In the genomic region with DNA sequence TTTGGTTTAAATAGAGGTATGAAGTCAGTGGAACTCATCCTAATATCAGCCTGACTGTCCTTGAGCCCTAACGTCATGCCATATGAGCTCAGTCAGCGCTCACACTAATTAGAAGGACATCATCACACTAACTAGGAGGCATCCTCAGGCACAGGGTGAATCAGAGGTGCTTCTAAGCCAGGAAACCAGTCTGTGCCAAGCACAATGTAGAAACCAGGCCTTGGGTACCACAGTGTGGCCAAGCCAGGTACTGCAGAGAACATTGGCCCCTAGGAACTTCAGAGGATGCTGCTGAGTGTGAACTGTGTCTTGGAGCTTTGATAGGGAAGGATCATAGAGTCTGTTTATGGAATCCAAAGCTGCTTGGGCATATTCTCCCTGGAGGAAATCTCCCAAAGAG, we compare ENCODE assay signal across 9 mouse cellular contexts. TPM values are rescaled to one million over a fixed set of nuclear protein-coding genes. Genes with fewer than 3 reads are reported as not detected.
DNase-seq lines count a peak whose midpoint lies in the region; ATAC-seq and TF ChIP-seq lines count a peak whose summit lies in the region.
"Had no signal": no experiment of that assay in that cellular context is flagged by ENCODE, and none has a peak within 500 bp of the region (broad histone marks: within the 10 kb centered on the region; RNA-seq: fewer than 3 reads in every experiment).

No protein-coding gene starts in this region.

- TF ChIP-seq CTCF in CH12.LX (conservative IDR thresholded peaks at IDR 0.05 in 1 of 2, IDR thresholded peaks at IDR 0.05 in 1 of 2; ENCODE audit: low read depth in 2 of 2, low read length in 2 of 2): peak; percentile 58 to 98; a peak in 3 of 4 replicates
- peak; percentile 98 for TF ChIP-seq CTCF in heart, postnatal 0 days (IDR thresholded peaks at IDR 0.05; ENCODE audit: low read depth)
- peak; percentile 97 for TF ChIP-seq CTCF in stomach, postnatal 0 days (IDR thresholded peaks at IDR 0.05; ENCODE audit: low read depth)

- no peak for TF ChIP-seq POLR2A in CH12.LX (IDR thresholded peaks at IDR 0.05; ENCODE audit: low read depth, low read length)

- peak; percentile 76 for DNase-seq in CH12.LX (ENCODE audit: extremely low read depth)
- DNase-seq in c-Kit-positive CD71-negative TER-119-negative erythroid progenitor cells, embryonic 14.5 days (ENCODE audit: low read depth): peak; percentile 53
- peak; percentile 75 for DNase-seq in heart, postnatal 0 days (ENCODE audit: low spot score)
- peak; percentile 67 to 78 for DNase-seq in kidney, postnatal 25 days
- peak; percentile 20 for DNase-seq in liver, embryonic 13.5 days
- peak; percentile 82 for DNase-seq in stomach, postnatal 0 days (ENCODE audit: low spot score)

- no peaks in the 10 kb centered on the region for H3K4me1 ChIP-seq in CH12.LX (ENCODE audit: control insufficient read depth in 1 of 2, insufficient read depth in 2 of 2)
- H3K4me1 ChIP-seq in forebrain, embryonic 13.5 days: no peaks in the 10 kb centered on the region
- no peaks in the 10 kb centered on the region for H3K4me1 ChIP-seq in heart, postnatal 0 days (ENCODE audit: control insufficient read depth, insufficient read depth)
- H3K4me1 ChIP-seq in liver, embryonic 13.5 days (replicated peaks): no peaks in the 10 kb centered on the region
- H3K4me1 ChIP-seq in neural tube, embryonic 12.5 days: no peaks in the 10 kb centered on the region
- no peaks in the 10 kb centered on the region for H3K4me1 ChIP-seq in stomach, postnatal 0 days (replicated peaks; ENCODE audit: control insufficient read depth, insufficient read depth)

- in situ Hi-C loops in CH12.LX (cut with MboI; ENCODE audit: low pct_ligation_motif_present, low pct_unique_long_range_greater_than_20kb, low sequenced_read_pairs): loop anchor here (5.0 kb wide), 1 partner anchor 137 kb away; no protein-coding TSS in a partner anchor

- H3K9me3 ChIP-seq in CH12.LX (replicated peaks; ENCODE audit: low read length): no peaks in the 10 kb centered on the region
- H3K9me3 ChIP-seq in forebrain, embryonic 13.5 days (replicated peaks): no peaks in the 10 kb centered on the region
- no peaks in the 10 kb centered on the region for H3K9me3 ChIP-seq in heart, postnatal 0 days (replicated peaks; ENCODE audit: control insufficient read depth, low read length)
- H3K9me3 ChIP-seq in liver, embryonic 13.5 days (replicated peaks): no peaks in the 10 kb centered on the region
- no peaks in the 10 kb centered on the region for H3K9me3 ChIP-seq in neural tube, embryonic 12.5 days
- no peaks in the 10 kb centered on the region for H3K9me3 ChIP-seq in stomach, postnatal 0 days (ENCODE audit: control insufficient read depth, low read length)

- no peaks in the 10 kb centered on the region for H3K79me2 ChIP-seq in CH12.LX (replicated peaks; ENCODE audit: control insufficient read depth, extremely low read depth, insufficient read depth, poor library complexity, severe bottlenecking)

- H3K4me3 ChIP-seq in CH12.LX (replicated peaks in 1 of 3; ENCODE audit: low read depth in 2 of 3, low read length in 2 of 3, poor library complexity in 1 of 3): no peak overlapping the region
- H3K4me3 ChIP-seq in forebrain, embryonic 13.5 days: no peak overlapping the region
- no peak overlapping the region for H3K4me3 ChIP-seq in heart, postnatal 0 days (ENCODE audit: low read depth, low read length)
- no peak overlapping the region for H3K4me3 ChIP-seq in liver, embryonic 13.5 days (replicated peaks)
- no peak overlapping the region for H3K4me3 ChIP-seq in neural tube, embryonic 12.5 days
- H3K4me3 ChIP-seq in stomach, postnatal 0 days (ENCODE audit: low read depth, low read length): no peak overlapping the region
- H3K4me3 ChIP-seq: erythroblast, embryonic 14.5 days had no signal

- no peaks in the 10 kb centered on the region for H3K36me3 ChIP-seq in CH12.LX (replicated peaks in 1 of 2; ENCODE audit: control insufficient read depth in 1 of 2, insufficient read depth in 1 of 2, low read length in 1 of 2)
- H3K36me3 ChIP-seq in forebrain, embryonic 13.5 days (ENCODE audit: poor library complexity, severe bottlenecking): no peaks in the 10 kb centered on the region
- peaks cover 69% of the 10 kb centered on the region for H3K36me3 ChIP-seq in heart, postnatal 0 days (replicated peaks; ENCODE audit: control insufficient read depth, insufficient read depth, low read length)
- H3K36me3 ChIP-seq in liver, embryonic 13.5 days: no peaks in the 10 kb centered on the region
- no peaks in the 10 kb centered on the region for H3K36me3 ChIP-seq in neural tube, embryonic 12.5 days
- 0 out of 2 replicates have a peak, but pooled peaks cover 5% of the 10 kb centered on the region for H3K36me3 ChIP-seq in stomach, postnatal 0 days (ENCODE audit: control insufficient read depth, insufficient read depth, low read length)

- H3K4me2 ChIP-seq in CH12.LX (ENCODE audit: insufficient read depth, low read depth, poor library complexity, severe bottlenecking): peak overlapping the region; percentile 45; the same call in 1 of the 2 replicates
- no peak overlapping the region for H3K4me2 ChIP-seq in forebrain, embryonic 13.5 days
- H3K4me2 ChIP-seq in heart, postnatal 0 days (ENCODE audit: low read depth, low read length): no peak overlapping the region
- H3K4me2 ChIP-seq in liver, embryonic 13.5 days: no peak overlapping the region
- H3K4me2 ChIP-seq in neural tube, embryonic 12.5 days (replicated peaks): no peak overlapping the region
- H3K4me2 ChIP-seq in stomach, postnatal 0 days (replicated peaks; ENCODE audit: low read depth): no peak overlapping the region

- H3K27ac ChIP-seq in CH12.LX (ENCODE audit: insufficient read depth, low read depth): no peak overlapping the region
- H3K27ac ChIP-seq in forebrain, embryonic 13.5 days: no peak overlapping the region
- H3K27ac ChIP-seq in heart, postnatal 0 days (ENCODE audit: low read depth): no peak overlapping the region
- H3K27ac ChIP-seq in liver, embryonic 13.5 days: no peak overlapping the region
- no peak overlapping the region for H3K27ac ChIP-seq in neural tube, embryonic 12.5 days
- H3K27ac ChIP-seq in stomach, postnatal 0 days (replicated peaks): no peak overlapping the region

- peak; percentile 95 for ATAC-seq in forebrain, embryonic 13.5 days
- ATAC-seq in heart, postnatal 0 days (ENCODE audit: insufficient read depth, low read depth): peak; percentile 87
- ATAC-seq in liver, embryonic 13.5 days (ENCODE audit: low read depth): peak; percentile 58
- peak; percentile 90 for ATAC-seq in neural tube, embryonic 12.5 days (ENCODE audit: low FRiP score, low read depth)
- ATAC-seq in stomach, postnatal 0 days (ENCODE audit: low FRiP score, low TSS enrichment): peak; percentile 87

- peak; percentile 98 for TF ChIP-seq RAD21 in CH12.LX (IDR thresholded peaks at IDR 0.05; ENCODE audit: low read depth, low read length)

- dilution Hi-C loops in CH12.LX (cut with MboI; ENCODE audit: extremely low pct_ligation_motif_present, extremely low pct_unique_long_range_greater_than_20kb, low sequenced_read_pairs): no loop called here

- no peak overlapping the region for H3K9ac ChIP-seq in CH12.LX (ENCODE audit: insufficient read depth, low read depth)
- no peak overlapping the region for H3K9ac ChIP-seq in forebrain, embryonic 13.5 days
- H3K9ac ChIP-seq in heart, postnatal 0 days (replicated peaks; ENCODE audit: low read depth, low read length): no peak overlapping the region
- H3K9ac ChIP-seq in liver, embryonic 13.5 days: no peak overlapping the region
- no peak overlapping the region for H3K9ac ChIP-seq in neural tube, embryonic 12.5 days
- H3K9ac ChIP-seq in stomach, postnatal 0 days (ENCODE audit: low read length): no peak overlapping the region

- 26% methylated on average over 2 of the region's 2 CpGs for WGBS in forebrain, embryonic 13.5 days
- WGBS in heart, postnatal 0 days: 36% methylated on average over 2 of the region's 2 CpGs
- 29% methylated on average over 2 of the region's 2 CpGs for WGBS in liver, embryonic 13.5 days (ENCODE audit: insufficient replicate concordance)
- 25% methylated on average over 2 of the region's 2 CpGs for WGBS in neural tube, embryonic 12.5 days
- 27% methylated on average over 2 of the region's 2 CpGs for WGBS in stomach, postnatal 0 days

- no peak for TF ChIP-seq EP300 in CH12.LX (IDR thresholded peaks at IDR 0.05; ENCODE audit: low read length)
- no peak for TF ChIP-seq EP300 in heart, postnatal 0 days (IDR thresholded peaks at IDR 0.05; ENCODE audit: low read depth)
- no peak for TF ChIP-seq EP300 in stomach, postnatal 0 days (optimal IDR thresholded peaks at IDR 0.05)

- no peaks in the 10 kb centered on the region for H3K27me3 ChIP-seq in CH12.LX (replicated peaks)
- no peaks in the 10 kb centered on the region for H3K27me3 ChIP-seq in forebrain, embryonic 13.5 days
- H3K27me3 ChIP-seq in heart, postnatal 0 days (ENCODE audit: control insufficient read depth, insufficient read depth, low read length): no peaks in the 10 kb centered on the region
- no peaks in the 10 kb centered on the region for H3K27me3 ChIP-seq in liver, embryonic 13.5 days
- H3K27me3 ChIP-seq in neural tube, embryonic 12.5 days (replicated peaks): no peaks in the 10 kb centered on the region
- no peaks in the 10 kb centered on the region for H3K27me3 ChIP-seq in stomach, postnatal 0 days (ENCODE audit: control insufficient read depth, insufficient read depth, low read length)

TF ChIP-seq in CH12.LX, 34 proteins besides CTCF, POLR2A, EP300 and RAD21:
- no peak for TF ChIP-seq USF2 (conservative IDR thresholded peaks at IDR 0.05; ENCODE audit: low read depth, low read length)
- no peak for TF ChIP-seq MAZ (IDR thresholded peaks at IDR 0.05; ENCODE audit: low read depth, low read length)
- peak; percentile 11; the same call in 1 of the 2 replicates for TF ChIP-seq NELFE (IDR thresholded peaks at IDR 0.05; ENCODE audit: low read depth, low read length)
- 0 out of 2 replicates have a peak, but pooled peaks have one; percentile 2 for TF ChIP-seq SIN3A (IDR thresholded peaks at IDR 0.05; ENCODE audit: low read length)
- 0 out of 2 replicates have a peak, but pooled peaks have one; percentile 7 for TF ChIP-seq MEF2A (IDR thresholded peaks at IDR 0.05; ENCODE audit: borderline replicate concordance, low read depth, low read length)
- TF ChIP-seq ZC3H11A (IDR thresholded peaks at IDR 0.05; ENCODE audit: low read depth, low read length): peak; percentile 91
- peak; percentile 96 for TF ChIP-seq SMC3 (IDR thresholded peaks at IDR 0.05; ENCODE audit: low read depth, low read length)

RNA-seq across cellular contexts. Expression of a gene that starts 32.3 kb away (rescaled TPM):
- total RNA-seq in CH12.LX (2012; rRNA removed): 0.04 TPM in 1 of 2 replicates, not detected in the other
- not detected in 2 replicates for total RNA-seq in CH12.LX (2014; rRNA removed)
- not detected in 2 replicates for polyA plus RNA-seq in CH12.LX (2012; ENCODE audit: insufficient read length, low read depth)
- 1.6 and 1.7 TPM in 2 replicates for polyA plus RNA-seq in forebrain, embryonic 13.5 days (2015; fragmentation: Nextera tagmentation; extraction: Ambion mirVana)
- total RNA-seq in heart, postnatal 0 days (2014; rRNA removed; ENCODE audit: low replicate concordance): 1.6 and 2.3 TPM in 2 replicates
- polyA plus RNA-seq in heart, postnatal 0 days (2015; fragmentation: Nextera tagmentation; extraction: Ambion mirVana): 1.2 and 2.0 TPM in 2 replicates
- polyA plus RNA-seq in liver, embryonic 13.5 days (2015; fragmentation: Nextera tagmentation; extraction: Ambion mirVana): 0.76 and 0.82 TPM in 2 replicates
- polyA plus RNA-seq in neural tube, embryonic 12.5 days (2016; fragmentation: Nextera tagmentation; extraction: Ambion mirVana): 1.3 and 3.0 TPM in 2 replicates
- polyA plus RNA-seq in stomach, postnatal 0 days (2015; fragmentation: Nextera tagmentation; extraction: Ambion mirVana): 1.9 and 4.4 TPM in 2 replicates
- polyA plus RNA-seq: erythroblast, embryonic 14.5 days had no signal

Comparison
In these comparisons a context has a peak if more than half of its experiments do, and no peak if none do; other contexts are left out.
1. DNase-seq: peak in every context shown above with its lines; median percentile 82 in stomach, postnatal 0 days; 76 in CH12.LX; 75 in heart, postnatal 0 days; 72 in kidney, postnatal 25 days; 53 in c-Kit-positive CD71-negative TER-119-negative erythroid progenitor cells, embryonic 14.5 days; 20 in liver, embryonic 13.5 days.